Mouse (Mus musculus) v-Abl transformed pro-B cells (cell line): Measurements from ENCODE around the gene Pdzd2.

Source experiments
- in situ Hi-C, 2 experiments: fragments of 400-800 bp; cut with MboI; formaldehyde crosslinking; loops; one replicate each; pipeline ENCODE4 v1.15.1; 2025; ENCODE audit not compliant: unreplicated experiment in 2 of 2

The Pdzd2 gene

GRCm38 (mm10) chr15:12415536-12416200 lies 324.1 kb downstream of the Pdzd2 start:
- in situ Hi-C loops, result no loop called here

- in situ Hi-C loops, result no loop called here
These were observed 325.0 kb downstream of the Pdzd2 start for GRCm38 (mm10) chr15:12414696-12415095.

GRCm38 (mm10) chr15:12408205-12408604 lies 331.5 kb downstream of the Pdzd2 start:
- in situ Hi-C loops, result no loop called here

DNA sequence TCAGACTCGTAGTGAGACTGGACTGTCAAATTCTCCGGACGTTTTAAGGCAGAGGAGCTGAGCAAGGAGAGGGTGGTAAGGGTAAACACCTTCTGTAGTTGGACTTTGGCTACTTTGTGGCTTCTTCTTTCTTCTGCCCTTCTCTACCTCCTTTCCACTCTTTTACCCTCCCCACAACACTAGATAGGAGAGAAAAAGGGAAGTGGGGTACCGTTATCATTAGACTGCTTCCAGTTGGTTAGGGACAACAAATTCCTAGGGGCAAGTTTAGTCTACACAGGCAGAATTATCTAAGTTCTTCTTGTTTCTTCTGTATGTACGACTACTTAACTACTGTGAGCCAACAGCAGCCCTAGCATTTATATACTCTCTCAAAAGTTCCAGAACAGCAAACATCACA lies 334.1 kb downstream of the Pdzd2 start:
- in situ Hi-C loops, result no loop called here

DNA sequence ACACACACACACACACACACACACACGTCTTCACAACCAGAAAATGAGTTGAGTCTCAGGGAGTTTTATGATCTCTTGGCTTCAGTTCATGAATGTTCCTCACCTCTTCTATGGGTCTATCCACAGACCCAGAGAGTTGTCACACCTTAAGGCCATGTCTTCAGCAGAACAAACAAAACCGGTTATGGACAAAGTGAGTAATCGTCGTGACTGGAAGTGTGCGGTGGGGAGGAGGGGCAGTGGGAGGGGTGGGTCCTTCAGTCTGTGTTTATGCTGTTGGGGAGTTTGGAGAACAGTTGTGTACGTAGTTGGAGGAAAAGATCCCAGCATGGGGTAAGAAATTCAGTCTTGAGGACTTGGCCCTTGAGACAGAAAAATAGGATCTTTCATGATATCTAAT lies 342.7 kb downstream of the Pdzd2 start:
- in situ Hi-C loops, result no loop called here

- in situ Hi-C loops, result no loop called here
These were observed 345.0 kb downstream of the Pdzd2 start for GRCm38 (mm10) chr15:12394758-12395157.

DNA sequence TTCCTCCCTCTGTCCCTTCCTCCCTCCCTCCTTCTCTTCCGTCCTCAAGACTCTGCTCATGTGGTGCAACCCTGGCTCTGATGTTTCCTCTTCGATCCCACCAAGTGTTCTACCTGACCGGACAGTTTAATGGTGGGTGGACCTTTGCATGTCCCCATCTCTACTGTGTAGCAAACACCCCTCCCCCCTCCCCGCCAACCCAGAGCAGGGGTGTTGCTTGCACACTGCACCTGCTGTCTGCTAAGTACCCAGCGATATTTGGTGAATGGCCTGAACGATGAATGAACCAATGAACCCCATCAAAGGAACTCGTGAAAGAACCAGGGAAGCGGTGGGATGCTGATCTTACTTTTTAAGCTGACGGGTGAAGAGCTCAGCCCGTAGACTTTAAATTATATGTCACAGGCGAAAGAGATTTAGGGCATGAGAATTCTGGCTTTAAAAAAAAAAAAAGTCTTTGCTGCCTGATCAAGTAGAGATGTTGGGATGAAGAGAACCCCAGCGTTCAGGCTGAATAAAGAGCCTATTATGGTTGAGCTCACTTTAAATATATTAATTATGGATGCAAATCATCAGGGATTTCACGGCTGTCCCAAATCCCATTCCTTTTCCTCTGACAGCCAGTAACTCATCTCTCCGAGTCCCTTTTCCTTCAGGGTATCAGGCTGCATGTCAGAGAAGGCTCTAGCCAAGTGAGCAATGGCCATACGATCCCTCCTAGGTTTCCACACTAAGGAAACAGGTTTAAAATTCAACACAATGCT lies 350.8 kb downstream of the Pdzd2 start:
- in situ Hi-C loops, result no loop called here

GRCm38 (mm10) chr15:12384679-12385078 lies 355.0 kb downstream of the Pdzd2 start:
- in situ Hi-C loops, result no loop called here

- in situ Hi-C loops, result no loop called here
These were observed 359.2 kb downstream of the Pdzd2 start for GRCm38 (mm10) chr15:12380548-12380947.

DNA sequence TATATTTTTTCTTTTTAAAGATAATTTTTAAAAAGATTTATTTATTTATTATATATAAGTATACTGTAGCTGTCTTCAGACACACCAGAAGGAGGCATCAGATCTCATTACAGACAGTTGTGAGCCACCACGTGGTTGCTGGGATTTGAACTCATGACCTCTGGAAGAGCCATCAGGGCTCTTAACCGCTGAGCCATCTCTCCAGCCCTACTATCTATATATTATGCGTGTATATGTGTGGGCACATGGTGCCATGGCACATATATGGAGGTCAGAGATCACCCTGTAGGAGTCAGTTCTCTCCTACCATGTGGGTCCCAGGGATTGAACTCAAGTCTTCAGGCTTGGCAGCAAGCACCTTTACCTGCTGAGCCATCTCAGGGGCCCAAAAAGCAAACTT lies 359.7 kb downstream of the Pdzd2 start:
- in situ Hi-C loops, result no loop called here

DNA sequence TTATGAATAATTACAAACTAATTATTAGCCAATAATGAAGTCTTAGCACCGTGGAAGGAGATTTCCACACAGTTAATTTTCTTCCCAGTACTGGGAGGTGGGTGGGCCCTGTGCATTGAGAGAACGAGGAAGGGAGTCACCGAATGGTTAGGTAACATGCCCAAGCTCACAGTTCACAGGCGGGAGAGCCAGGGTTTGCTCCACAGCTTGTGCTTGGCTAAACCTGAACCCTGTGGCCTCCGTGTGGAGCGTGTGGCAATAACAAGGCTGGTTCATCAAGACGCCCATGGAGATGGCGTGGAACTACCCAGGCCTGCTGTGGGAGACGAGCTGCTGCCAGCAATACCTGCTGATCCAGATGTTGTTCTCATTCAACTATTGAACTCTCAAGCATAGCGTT lies 361.9 kb downstream of the Pdzd2 start:
- in situ Hi-C loops, result loop anchor here (10.0 kb wide), 2 partner anchors 183 to 403 kb away; no protein-coding TSS in a partner anchor

DNA sequence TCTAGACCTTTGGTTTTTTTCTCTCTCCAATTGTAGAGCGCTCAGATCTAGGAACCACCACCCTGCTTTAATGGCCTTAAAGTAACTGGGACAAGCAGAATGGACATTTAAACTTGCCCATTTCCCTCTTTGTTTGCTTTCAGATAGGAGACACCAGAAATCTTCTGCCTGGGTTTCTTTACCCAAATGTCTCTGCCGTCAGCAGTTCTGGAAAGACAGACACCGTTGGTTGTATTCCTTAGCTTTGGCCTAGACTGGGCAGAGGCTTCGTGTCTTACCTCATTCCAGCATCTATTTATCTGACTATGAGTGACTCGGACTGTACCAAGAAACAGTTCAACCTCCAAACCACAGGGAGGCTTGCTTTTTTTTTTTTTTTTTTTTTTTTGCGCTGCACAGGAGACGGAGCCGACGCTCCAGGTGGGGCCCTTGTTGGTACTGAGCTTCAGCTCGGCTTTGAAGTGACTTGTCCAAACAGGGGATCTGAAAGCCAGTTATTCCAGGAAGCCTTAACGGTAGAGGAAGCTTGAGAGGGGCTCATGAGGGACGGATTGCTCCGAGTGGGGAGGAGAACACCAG lies 363.1 kb downstream of the Pdzd2 start:
- in situ Hi-C loops, result loop anchor here (10.0 kb wide), 2 partner anchors 182 to 402 kb away; no protein-coding TSS in a partner anchor

DNA sequence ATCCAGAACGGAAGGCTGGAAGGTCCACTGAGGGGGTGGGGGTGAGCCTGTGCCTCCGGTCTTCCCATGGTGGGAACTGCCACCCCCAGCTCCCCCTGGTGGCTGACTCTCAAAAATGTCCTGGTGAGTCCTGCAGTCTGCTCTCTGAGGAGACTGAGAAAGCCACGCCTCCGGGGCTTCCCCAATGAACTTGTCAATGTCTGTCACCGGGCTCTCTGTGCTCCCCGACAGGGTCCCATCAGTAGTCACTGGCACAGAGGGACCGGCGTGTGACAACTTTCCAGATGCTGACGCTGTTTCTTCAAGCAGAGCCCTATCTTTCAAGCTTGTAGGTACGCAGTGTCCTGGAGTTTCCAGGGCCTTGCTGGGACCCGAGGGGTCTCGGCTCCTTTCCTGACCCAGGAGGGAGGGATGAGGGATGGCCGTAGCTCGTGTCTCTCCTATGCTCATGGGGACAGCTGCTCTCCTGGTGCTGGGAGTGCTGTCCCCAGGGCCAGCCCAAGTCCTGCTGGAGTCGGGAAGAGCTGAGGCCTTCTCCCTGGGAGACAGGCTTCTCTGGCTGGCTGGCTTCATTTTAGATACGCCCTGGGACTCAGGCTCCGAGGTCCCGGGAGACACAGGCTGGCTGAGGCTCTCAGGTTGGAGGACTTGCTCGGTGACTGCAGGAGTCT lies 363.9 kb downstream of the Pdzd2 start:
- in situ Hi-C loops, result loop anchor here (10.0 kb wide), 2 partner anchors 181 to 401 kb away; no protein-coding TSS in a partner anchor

- in situ Hi-C loops, result loop anchor here (5.0 to 10.0 kb wide), 4 partner anchors 180 to 417 kb away; no protein-coding TSS in a partner anchor
These were observed 364.8 kb downstream of the Pdzd2 start for GRCm38 (mm10) chr15:12374916-12375315.

DNA sequence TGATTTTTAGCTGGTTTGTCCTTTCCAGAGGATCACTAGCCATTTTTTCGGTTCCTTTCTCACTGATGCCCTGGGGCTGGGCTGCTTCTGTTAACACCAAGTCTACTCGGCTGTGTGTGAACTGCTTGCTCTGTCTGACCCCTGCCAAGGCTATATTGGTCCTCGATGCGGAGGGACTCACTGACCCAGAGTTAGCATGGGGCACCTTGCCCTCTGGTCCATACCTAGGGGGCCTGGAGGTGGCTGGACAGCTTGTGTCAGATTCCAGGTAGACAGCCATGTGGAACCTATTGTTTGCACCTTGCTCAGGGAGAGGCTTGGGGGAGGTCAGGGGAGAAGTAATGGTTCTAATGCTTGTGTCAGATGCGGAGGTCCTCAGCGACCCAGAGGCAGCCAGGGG lies 365.8 kb downstream of the Pdzd2 start:
- in situ Hi-C loops, result loop anchor here (5.0 to 10.0 kb wide), 4 partner anchors 179 to 418 kb away; no protein-coding TSS in a partner anchor

- in situ Hi-C loops, result loop anchor here (5.0 to 10.0 kb wide), 4 partner anchors 179 to 419 kb away; no protein-coding TSS in a partner anchor
These were observed 366.2 kb downstream of the Pdzd2 start for GRCm38 (mm10) chr15:12373496-12373895.

- in situ Hi-C loops, result loop anchor here (5.0 to 10.0 kb wide), 4 partner anchors 176 to 421 kb away; no protein-coding TSS in a partner anchor
These were observed 368.5 kb downstream of the Pdzd2 start for GRCm38 (mm10) chr15:12371183-12371582.

- in situ Hi-C loops, result loop anchor here (5.0 to 10.0 kb wide), 4 partner anchors 175 to 422 kb away; no protein-coding TSS in a partner anchor
These were observed 369.6 kb downstream of the Pdzd2 start for GRCm38 (mm10) chr15:12370096-12370495.

DNA sequence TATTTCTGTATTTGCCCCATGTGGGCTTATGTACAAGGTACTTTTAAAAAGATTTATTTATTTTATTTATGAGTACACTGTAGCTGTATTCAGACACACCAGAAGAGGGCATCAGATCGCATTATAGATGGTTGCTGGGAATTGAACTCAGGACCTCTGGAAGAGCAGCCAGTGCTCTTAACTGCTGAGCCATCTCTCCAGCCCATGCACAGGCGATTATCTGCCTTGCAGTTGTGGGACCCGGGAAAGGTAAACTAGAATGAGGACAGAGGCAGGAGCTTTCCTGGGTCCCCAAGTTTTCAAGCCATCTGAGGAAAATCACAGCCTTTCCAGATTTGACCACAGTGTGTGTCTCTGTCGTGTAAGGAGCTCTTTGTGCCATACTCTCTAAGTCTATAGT lies 370.9 kb downstream of the Pdzd2 start:
- in situ Hi-C loops, result loop anchor here (5.0 to 10.0 kb wide), 2 partner anchors 164 to 428 kb away; partner anchors contain the start of gene Mtmr12 (in 1 of the 2)

GRCm38 (mm10) chr15:12368357-12368756 lies 371.4 kb downstream of the Pdzd2 start:
- in situ Hi-C loops, result loop anchor here (5.0 to 10.0 kb wide), 2 partner anchors 164 to 429 kb away; partner anchors contain the start of gene Mtmr12 (in 1 of the 2)
